Mouse (Mus musculus): ENCODE measurements at regions not wholly inside any gene's neighbourhood (a gene's known extent, or its start where the extent isn't known, plus 50 kb on each side); places are given as distances from the start of the nearest gene placed in this dataset.
A peak's percentile ranks its signal among the peaks of the same experiment; 100 is the strongest.
"Not testable (repeated sequence)": the region's sequence is repeated elsewhere in the genome, so short reads cannot be mapped to it uniquely, and the experiment has no call there.

DNA sequence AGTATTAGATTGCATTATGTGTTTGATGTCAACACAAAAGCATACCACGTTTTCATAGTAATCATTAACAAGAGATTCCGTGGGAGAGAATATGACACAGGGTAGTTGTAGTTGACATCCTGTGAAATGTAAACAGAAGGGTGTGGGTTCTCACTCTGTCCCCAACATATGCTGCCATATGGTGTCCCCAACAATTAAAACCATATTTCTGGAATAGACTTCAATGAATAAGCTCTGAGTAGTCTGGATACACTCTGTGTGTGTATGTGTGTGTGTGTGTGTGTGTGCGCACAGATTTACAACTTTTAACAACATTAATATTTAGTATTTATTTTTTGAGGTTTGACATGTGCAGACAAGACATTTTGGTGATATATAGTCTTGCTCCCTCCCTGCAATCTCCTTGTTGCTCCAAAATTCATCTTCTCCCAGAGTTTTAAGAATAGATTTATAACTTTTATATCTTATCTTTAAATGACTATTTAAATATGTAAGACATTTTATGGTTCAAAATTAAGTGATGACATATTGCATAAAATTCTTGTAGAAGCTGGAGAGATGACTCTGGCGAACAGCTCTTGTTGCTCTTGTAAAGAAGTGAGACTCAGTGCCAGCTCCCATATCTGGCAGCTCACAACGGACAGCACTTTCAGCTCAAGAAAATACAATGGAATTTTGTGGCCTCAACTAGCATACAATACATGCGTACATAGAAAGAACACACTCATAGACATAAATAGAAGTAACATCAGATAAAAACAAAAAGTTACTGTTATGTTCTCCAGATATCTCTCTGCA lies 162.6 kb upstream of the Tram1l1 start:
- DNase-seq (ENCODE audit: low spot score) = no peak

- DNase-seq (ENCODE audit: low spot score) = peak; percentile 2
Measured at GRCm38 (mm10) chr3:124193331-124193730, 127.3 kb upstream of the Tram1l1 start.

DNA sequence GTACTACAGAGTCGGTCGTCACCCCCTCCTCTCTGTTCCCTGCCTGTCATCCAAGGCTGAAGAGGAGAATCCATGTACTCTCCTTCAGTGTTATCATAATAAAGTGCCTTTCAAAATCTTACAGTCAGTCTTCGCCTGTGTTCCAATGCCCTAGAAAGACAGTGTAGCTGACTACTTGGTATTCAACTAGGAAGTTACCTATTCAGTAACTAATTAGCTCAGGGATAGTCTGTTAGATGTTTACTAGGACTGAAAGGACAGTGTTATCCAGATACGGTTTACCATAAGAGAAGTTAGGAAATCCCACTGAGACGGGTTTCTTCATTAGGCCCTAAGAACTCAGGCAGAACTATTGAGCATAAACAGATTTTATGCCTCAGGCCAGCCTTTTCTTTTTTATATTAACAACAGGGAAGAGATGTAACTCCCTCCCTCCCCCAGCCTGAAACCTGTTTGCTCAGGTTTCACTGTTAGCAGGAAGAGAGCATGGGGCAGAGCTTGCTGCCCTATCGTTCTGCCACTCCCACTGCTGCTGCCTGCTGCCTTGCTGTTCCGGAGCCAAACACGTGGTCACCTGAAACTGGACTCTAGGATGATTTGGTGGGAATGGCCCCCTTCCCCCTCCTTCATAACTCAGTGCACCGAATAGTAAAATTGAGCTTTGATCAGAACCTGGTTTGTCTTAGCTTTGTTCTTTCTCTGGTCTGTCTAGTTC lies 120.3 kb upstream of the Tram1l1 start:
- not testable (repeated sequence) for DNase-seq (ENCODE audit: low spot score)

DNA sequence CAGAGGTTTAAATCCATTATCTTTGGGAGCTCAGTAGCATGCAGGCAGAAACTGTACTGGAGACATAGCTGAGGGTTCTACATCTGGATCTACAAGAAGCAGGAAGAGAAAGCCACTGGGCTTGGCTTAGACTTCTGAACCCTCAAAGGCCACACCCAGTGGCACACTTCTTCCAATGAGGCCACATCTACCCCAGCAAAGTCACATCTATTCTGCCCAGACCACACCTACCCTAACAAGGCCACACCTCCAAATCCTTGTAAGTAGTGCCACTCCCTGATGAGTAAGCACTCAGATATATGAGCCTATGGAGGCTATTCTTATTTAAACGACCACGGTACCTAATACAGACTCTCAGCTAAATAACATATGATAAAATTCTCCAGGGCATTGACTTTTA lies 103.5 kb upstream of the Tram1l1 start:
- DNase-seq (ENCODE audit: low spot score) = no peak

GRCm38 (mm10) chr3:124225982-124226381 lies 94.7 kb upstream of the Tram1l1 start:
- peak; percentile 4 for DNase-seq (ENCODE audit: low spot score)

GRCm38 (mm10) chr3:124227701-124228100 lies 93.0 kb upstream of the Tram1l1 start:
- DNase-seq (ENCODE audit: low spot score) = no peak

DNA sequence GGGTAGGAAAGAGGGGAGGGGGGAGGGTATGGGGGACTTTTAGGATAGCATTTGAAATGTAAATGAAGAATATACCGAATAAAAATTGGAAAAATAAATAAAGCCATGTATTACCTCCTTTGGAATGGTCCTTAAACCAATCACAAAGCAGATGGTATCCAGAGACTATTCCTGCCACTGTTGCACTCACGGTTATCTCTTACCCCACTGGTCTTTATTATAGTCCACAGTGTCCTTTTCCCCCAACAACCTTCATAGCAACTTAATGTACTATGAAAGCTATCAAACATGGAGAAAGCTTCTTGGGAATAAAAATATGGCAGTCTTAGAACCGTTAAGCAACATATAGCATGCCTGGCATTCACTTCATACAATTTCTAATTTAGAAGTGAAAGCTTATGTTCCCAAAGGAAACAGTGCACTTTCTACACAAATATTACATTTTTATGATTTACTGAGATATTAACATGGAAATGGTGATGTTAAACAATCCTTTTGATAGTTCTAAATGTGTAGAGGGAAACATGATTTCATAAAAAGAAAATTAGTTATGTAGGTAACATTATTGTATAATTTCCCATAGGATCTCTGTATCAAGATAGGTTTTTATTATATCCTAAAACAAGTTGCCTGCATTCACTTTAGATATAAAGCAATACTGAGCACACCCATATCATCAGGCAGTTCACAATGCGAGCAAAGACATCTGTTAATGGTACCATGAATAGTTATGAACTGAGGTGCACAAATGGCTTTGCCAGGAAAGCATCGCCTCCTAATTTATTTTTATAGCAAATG lies 79.5 kb upstream of the Tram1l1 start:
- DNase-seq (ENCODE audit: low spot score) = no peak

- no peak for DNase-seq (ENCODE audit: low spot score)
Measured at GRCm38 (mm10) chr3:124241734-124242006, 79.0 kb upstream of the Tram1l1 start.

DNA sequence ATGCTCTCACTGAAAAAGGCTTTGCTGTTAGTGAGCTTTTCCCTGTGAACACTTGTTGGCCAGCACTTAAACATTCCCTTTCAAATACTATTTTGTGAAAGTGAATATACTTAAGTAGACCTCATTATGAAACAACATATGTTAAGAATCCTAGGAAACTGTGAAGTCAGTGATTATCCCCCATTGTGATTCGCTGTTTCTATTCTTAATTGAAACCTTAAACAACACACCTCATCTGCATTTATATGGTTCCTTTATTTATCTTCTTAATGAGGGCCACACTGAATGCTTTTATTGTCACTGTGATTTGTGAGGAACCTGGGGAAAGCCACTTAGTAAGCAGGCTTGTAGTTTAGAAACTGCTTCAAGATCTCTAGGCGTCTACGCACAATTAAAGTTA lies 58.5 kb upstream of the Tram1l1 start:
- DNase-seq (ENCODE audit: low spot score) = peak; percentile 3

DNA sequence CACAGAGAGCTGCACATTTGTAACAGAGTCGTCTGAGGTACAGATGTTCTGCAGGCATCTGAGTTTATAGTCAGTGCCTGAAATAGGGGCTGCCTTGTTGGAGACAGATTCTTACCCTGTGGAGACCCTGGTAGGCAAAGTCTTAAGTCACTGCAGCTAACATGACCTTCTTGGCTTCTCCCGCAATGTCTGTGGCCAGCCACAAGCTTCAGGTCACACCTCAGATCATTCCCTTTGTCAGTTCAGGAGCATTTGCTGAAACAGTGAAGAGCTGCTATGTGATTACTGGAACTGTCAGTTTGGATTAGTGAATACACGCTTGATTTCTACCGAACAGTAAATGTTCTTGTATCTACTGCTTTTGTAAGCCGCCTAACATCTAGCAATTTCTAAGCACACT lies 53.8 kb upstream of the Tram1l1 start:
- DNase-seq (ENCODE audit: low spot score) = no peak

GRCm38 (mm10) chr3:124270506-124270905 lies 50.1 kb upstream of the Tram1l1 start:
- no peak for DNase-seq (ENCODE audit: low spot score)

Measured in embryo, embryonic 10.5 days (tissue).